8 mouse cellular contexts compared by ENCODE assay signal in genomic region chr14:25185959-25186771, GRCm38 (mm10).
DNase-seq lines count a peak whose midpoint lies in the region; ATAC-seq and TF ChIP-seq lines count a peak whose summit lies in the region.

No protein-coding gene starts in this region.

- no peak for TF ChIP-seq CTCF in Patski (IDR thresholded peaks at IDR 0.05)
- no peak; the same call in 1 of the 2 replicates for TF ChIP-seq CTCF in left cerebral cortex, adult 2 months (IDR thresholded peaks at IDR 0.05)
- TF ChIP-seq CTCF in liver, postnatal 0 days (IDR thresholded peaks at IDR 0.05; ENCODE audit: low read depth): no peak

- in situ Hi-C loops in Patski (cut with MboI; ENCODE audit: low pct_unique_long_range_greater_than_20kb): loop anchor here (5.0 kb wide), 1 partner anchor 266 kb away; no protein-coding TSS in a partner anchor

- CTCF ChIA-PET in Patski (lab: Charles Lee): interaction anchor here (0.9 to 2.2 kb wide), 4 partner anchors 8 to 380 kb away, joined by 3 to 13 read pairs (median 4); no protein-coding TSS in a partner anchor

- ATAC-seq in Patski: peak; percentile 37
- ATAC-seq in frontal cortex, adult (ENCODE audit: low TSS enrichment): peak; percentile 68
- peak; percentile 59 for ATAC-seq in hindbrain, embryonic 15.5 days (ENCODE audit: low FRiP score, low read depth)
- ATAC-seq in neural tube, embryonic 15.5 days (ENCODE audit: low FRiP score): peak; percentile 49
- no peak for ATAC-seq in liver, postnatal 0 days

- H3K27me3 ChIP-seq in Patski: no peaks in the 10 kb centered on the region
- no peaks in the 10 kb centered on the region for H3K27me3 ChIP-seq in hindbrain, embryonic 15.5 days
- no peaks in the 10 kb centered on the region for H3K27me3 ChIP-seq in neural tube, embryonic 15.5 days (replicated peaks)
- no peaks in the 10 kb centered on the region for H3K27me3 ChIP-seq in liver, postnatal 0 days (ENCODE audit: insufficient read depth, low read length)

- no peaks in the 10 kb centered on the region for H3K36me3 ChIP-seq in hindbrain, embryonic 15.5 days
- no peaks in the 10 kb centered on the region for H3K36me3 ChIP-seq in neural tube, embryonic 15.5 days
- H3K36me3 ChIP-seq in liver, postnatal 0 days (replicated peaks; ENCODE audit: insufficient read depth, low read length): no peaks in the 10 kb centered on the region

- intact Hi-C loops in left cerebral cortex, adult 2 months (cut with DNase I): loop anchor here (5.0 kb wide), 1 partner anchor 49 kb away; no protein-coding TSS in a partner anchor

- peak overlapping the region; percentile 86 for H3K27ac ChIP-seq in hindbrain, embryonic 15.5 days (replicated peaks)
- H3K27ac ChIP-seq in left cerebral cortex, adult 2 months: peak overlapping the region; percentile 87
- peak overlapping the region; percentile 79 for H3K27ac ChIP-seq in neural tube, embryonic 15.5 days (replicated peaks)
- H3K27ac ChIP-seq in liver, postnatal 0 days (ENCODE audit: low read depth): no peak overlapping the region

- POLR2A ChIA-PET in Patski (lab: Charles Lee): interaction anchor here (0.7 kb wide), 2 partner anchors 9 to 346 kb away, joined by 7 to 8 read pairs; no protein-coding TSS in a partner anchor

- no peak overlapping the region for H3K4me3 ChIP-seq in hindbrain, embryonic 15.5 days
- no peak overlapping the region for H3K4me3 ChIP-seq in left cerebral cortex, adult 2 months
- no peak overlapping the region for H3K4me3 ChIP-seq in neural tube, embryonic 15.5 days (replicated peaks)
- no peak overlapping the region for H3K4me3 ChIP-seq in liver, postnatal 0 days (ENCODE audit: low read depth, low read length)

- H3K4me2 ChIP-seq in hindbrain, embryonic 15.5 days: peak overlapping the region; percentile 26; the same call in 1 of the 2 replicates
- H3K4me2 ChIP-seq in neural tube, embryonic 15.5 days: no peak overlapping the region
- no peak overlapping the region for H3K4me2 ChIP-seq in liver, postnatal 0 days (ENCODE audit: low read depth, low read length)

- 25% methylated on average over 14 of the region's 14 CpGs for WGBS in hindbrain, embryonic 15.5 days
- WGBS in neural tube, embryonic 15.5 days: 39% methylated on average over 14 of the region's 14 CpGs
- WGBS in liver, postnatal 0 days (ENCODE audit: insufficient replicate concordance): 67% methylated on average over 14 of the region's 14 CpGs

- TF ChIP-seq EP300 in liver, postnatal 0 days (IDR thresholded peaks at IDR 0.05; ENCODE audit: low read depth): no peak

- DNase-seq in Patski (ENCODE audit: low read depth, low spot score): no peak
- peak; percentile 66 for DNase-seq in cerebellum, adult 8-10 months
- DNase-seq in left cerebral cortex, adult 2 months (ENCODE audit: extremely low spot score in 1 of 2, low spot score in 2 of 2): peak; percentile 28 to 42
- no peak for DNase-seq in liver, postnatal 0 days
- DNase-seq in gastrocnemius, adult 8-10 months (ENCODE audit: low spot score in 2 of 2): no peak

- no peaks in the 10 kb centered on the region for H3K9me3 ChIP-seq in hindbrain, embryonic 15.5 days
- no peaks in the 10 kb centered on the region for H3K9me3 ChIP-seq in neural tube, embryonic 15.5 days (replicated peaks)
- H3K9me3 ChIP-seq in liver, postnatal 0 days (ENCODE audit: low read length): no peaks in the 10 kb centered on the region

- peaks cover 31% of the 10 kb centered on the region for H3K4me1 ChIP-seq in hindbrain, embryonic 15.5 days (replicated peaks)
- peaks cover 21% of the 10 kb centered on the region for H3K4me1 ChIP-seq in neural tube, embryonic 15.5 days
- H3K4me1 ChIP-seq in liver, postnatal 0 days (ENCODE audit: insufficient read depth): peaks cover under 1% of the 10 kb centered on the region

- no peak overlapping the region for H3K9ac ChIP-seq in hindbrain, embryonic 15.5 days
- peak overlapping the region; percentile 0; the same call in 1 of the 2 replicates for H3K9ac ChIP-seq in neural tube, embryonic 15.5 days (replicated peaks)
- no peak overlapping the region for H3K9ac ChIP-seq in liver, postnatal 0 days (replicated peaks)

Comparison
In these comparisons a context has a peak if more than half of its experiments do, and no peak if none do; other contexts are left out.
1. DNase-seq: peak in cerebellum, adult 8-10 months (single experiment) and left cerebral cortex, adult 2 months (2 of 2); none in Patski (single experiment), liver, postnatal 0 days (single experiment) and gastrocnemius, adult 8-10 months (0 of 2).